Mouse (Mus musculus): ENCODE measurements around the gene Agtr1a.

Agtr1a gene

DNA sequence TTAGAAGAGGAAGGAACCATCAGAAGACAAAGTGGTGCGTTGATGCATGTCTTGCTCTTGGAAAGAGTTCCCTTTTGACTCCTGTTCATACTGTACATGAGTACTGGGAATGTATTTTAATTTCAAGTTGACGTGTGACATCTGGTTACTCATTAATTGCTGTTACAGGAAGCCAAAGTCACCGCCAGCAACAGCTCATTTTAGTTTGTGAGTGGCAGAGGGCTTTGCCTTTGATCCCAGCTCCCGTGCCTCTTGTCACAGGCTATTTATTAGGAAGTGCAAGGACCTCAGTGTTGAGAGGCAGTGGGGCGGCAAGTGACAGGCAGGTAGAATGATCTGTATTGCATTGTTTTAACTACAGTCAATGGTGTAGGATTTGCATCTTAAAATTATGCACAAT, 24.8 kb downstream of the Agtr1a start:
- no peak for DNase-seq (ENCODE audit: extremely low read depth, low read depth, low spot score)

DNA sequence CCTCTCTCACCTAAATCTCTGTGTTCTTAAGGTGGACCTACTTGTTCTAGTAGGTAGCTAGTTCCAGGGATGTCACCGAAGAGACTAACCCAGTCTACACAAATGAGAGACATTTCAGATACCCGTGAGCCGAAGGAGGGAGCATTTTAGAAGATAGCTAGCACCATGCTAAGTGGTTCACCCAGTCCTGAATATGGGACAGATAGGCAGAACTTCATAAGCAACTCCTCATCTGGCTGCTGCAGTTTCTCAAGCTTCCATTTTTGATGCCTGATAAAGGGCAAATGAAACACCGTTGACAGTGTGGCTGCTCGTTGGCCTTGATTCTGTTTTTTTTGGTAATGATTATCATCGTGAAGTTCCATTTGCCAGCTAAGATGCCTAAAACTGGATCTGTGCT, 25.8 kb downstream of the Agtr1a start:
- DNase-seq (ENCODE audit: extremely low read depth, low read depth, low spot score), result no peak

DNA sequence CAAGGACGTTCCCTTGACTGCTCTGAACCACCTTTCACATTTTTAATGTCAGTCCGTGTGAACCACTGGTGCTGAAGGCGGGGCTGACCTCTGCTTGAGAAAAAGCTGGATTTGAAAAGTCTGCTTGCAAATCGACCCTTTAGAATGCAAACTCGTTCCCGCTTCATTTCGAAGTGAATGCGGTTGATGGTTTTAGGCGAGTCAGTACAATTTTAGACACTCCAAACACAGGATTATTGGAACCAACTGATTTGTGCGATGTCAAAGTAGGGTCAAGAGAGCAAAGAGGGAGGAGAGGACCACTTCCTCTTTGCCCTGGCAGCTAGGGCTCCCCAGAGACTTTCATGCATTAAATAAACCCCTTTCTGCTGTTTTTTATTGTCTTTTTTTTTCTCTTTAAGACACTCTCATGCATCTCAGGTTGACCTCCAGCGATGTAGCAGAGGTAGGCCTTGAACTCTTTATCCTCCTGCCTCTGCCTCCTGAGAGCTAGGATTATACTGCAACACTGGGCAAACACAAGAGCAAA, 27.9 kb downstream of the Agtr1a start:
- DNase-seq (ENCODE audit: extremely low read depth, low read depth, low spot score), result no peak

DNA sequence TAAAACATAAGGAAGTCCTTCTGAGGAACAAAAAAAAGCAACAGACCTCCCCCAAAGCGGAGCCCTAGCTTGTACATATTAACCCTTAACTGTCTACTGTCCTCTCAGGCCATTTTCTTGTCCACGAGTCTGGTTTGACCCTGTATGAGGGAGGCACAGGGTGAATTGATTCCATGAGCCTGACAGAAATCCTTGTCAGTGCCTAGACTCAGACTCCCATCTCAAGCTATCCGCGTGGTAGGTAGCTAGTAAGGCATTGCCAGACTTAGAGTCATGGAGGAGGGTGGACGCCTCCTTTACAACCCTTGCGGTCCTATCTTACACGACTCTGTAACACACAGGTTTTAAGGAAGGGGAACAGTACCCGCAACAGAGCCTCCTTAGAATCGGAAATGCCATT, 28.5 kb downstream of the Agtr1a start:
- DNase-seq (ENCODE audit: extremely low read depth, low read depth, low spot score), result no peak

- no peak for DNase-seq (ENCODE audit: extremely low read depth, low read depth, low spot score)
These were observed 29.1 kb downstream of the Agtr1a start for GRCm38 (mm10) chr13:30365378-30365777.

DNA sequence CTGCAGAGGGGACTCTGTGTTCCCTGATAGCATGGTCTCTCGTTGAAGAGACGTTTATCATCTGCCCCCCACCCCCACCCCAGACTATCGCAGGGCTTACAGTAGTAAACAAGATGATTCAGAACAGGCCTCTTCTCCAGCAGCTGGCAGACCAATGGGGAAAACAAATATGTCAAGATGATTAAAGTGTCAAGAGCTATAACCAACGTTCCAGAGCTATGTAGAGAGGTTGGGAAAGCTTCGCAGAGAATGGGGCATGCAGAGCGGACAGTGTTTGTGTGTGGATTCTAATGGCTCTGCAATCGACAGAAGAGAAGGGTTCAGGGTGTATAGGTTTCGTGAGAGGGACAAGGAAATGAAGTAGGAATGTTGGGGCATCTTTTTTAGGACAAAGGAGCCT, 31.9 kb downstream of the Agtr1a start:
- DNase-seq (ENCODE audit: extremely low read depth, low read depth, low spot score), result no peak

DNA sequence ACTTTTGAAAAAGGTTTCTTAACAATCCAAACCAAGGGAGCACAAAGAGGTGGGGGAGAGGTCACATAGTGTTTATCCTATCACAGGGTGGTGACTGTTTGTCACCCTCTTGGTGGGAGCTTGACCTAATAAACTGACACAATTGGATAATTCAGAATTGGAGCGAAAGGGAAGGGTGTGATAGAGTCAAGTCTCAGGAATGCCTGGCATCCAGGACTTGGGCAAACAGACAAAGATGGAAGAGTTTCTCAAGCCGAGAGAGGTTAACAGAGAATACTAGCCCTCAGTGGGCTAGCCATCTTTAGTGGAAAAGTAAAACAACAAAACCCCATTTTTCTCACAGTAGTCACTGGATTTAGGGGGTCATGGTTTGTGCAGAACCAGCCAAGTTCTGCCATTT, 32.5 kb downstream of the Agtr1a start:
- no peak for DNase-seq (ENCODE audit: extremely low read depth, low read depth, low spot score)

- DNase-seq (ENCODE audit: extremely low read depth, low read depth, low spot score), result no peak
These were observed 42.6 kb downstream of the Agtr1a start for GRCm38 (mm10) chr13:30378868-30379267.

DNA sequence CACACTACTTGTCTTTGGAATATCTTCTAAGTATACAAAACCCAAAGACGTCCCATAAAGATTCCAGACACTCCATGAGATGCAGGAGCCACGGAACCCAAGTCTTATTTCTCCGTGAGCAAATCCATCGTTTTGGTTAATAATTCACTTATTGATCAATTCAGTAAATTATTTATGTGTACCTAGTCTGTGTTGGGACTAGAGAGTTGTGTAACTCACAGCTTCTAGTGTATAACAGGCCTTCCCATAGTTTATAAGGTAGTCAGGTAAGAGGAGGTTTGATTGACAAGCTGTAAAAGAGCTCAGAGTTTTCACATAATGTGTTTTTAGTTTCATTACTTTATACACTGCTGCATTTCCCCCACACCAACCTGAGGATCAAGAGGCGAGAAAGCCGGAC, 48.9 kb downstream of the Agtr1a start:
- DNase-seq (ENCODE audit: extremely low read depth, low read depth, low spot score), result no peak

DNA sequence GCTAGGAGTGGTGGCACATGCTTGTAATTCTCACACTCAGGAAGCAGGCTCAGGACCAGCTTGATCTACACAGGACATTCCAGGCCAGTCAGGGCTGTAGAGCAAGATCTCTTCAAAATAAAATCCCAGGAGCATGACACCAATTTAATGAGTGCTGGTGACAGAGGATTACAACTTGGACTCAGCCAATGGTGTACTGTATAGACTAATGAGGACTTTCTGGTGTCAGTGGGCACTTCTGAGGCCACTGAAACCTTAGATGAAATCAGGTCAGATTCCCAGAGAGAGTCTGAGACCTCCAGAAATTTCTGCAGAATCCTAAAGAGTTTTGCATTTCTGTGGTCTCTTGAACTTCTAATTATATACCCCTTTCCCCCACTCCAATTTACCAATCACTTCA, 57.9 kb downstream of the Agtr1a start:
- no peak for DNase-seq (ENCODE audit: extremely low read depth, low read depth, low spot score)

DNA sequence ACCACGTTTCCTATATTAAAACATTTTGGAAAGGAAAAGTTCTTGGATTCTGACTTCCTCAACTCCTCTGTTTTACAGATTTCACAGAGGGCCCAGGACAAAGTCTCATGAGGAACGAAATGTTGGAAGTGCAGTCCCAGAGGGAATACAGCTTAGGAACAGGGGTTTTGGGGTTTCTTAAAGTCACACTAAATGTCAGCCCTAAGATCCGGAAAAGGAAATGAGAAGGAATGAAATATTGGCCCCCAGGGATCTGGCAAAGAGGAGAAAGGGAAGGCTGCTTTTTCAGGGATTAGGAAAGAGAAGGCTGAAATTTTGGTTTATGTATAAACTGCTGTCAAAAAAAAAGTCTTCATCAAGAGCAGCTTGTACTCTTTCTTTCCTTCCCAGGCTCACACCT, 60.2 kb downstream of the Agtr1a start:
- DNase-seq (ENCODE audit: extremely low read depth, low read depth, low spot score), result no peak

DNA sequence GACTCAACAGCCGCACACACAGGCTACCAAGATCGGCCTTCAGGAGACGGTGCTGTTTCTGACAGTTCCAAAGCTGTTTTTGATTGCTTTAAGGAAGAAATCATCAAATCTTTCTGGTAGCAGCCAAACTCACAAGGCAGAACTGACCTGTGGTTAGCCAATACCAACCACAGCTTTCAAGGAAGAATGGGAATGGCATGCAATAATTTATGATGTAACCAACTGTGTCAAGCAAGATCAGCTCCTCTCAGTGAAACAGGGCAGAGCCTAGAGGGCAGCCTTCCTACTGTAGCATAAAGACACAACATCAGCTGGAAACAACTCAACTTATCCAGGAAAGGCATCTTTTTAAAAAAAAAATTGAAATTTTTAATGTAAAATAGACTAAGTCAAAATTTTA, 62.6 kb downstream of the Agtr1a start:
- DNase-seq (ENCODE audit: extremely low read depth, low read depth, low spot score), result no peak

DNA sequence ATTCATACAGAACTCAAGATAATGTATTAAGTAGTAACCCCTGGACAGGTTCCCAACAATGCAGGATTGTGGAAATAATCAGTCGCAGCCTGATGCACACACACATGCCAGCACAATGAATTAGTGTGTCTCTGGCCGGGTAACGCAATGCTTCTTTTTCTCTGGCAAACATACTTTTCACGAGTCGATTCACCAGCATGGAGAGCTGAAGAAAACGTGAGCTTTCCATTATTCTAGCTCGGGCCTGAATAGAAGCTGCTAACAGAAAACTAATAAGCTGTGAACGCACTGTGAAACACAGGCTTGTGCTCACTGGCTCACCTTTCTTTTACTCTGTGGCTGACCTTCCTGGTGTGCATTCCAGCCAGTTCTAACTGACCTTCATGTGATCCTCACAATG, 64.4 kb downstream of the Agtr1a start:
- DNase-seq (ENCODE audit: extremely low read depth, low read depth, low spot score), result no peak

- no peak for DNase-seq (ENCODE audit: extremely low read depth, low read depth, low spot score)
These were observed 67.6 kb downstream of the Agtr1a start for GRCm38 (mm10) chr13:30403874-30404273.

DNA sequence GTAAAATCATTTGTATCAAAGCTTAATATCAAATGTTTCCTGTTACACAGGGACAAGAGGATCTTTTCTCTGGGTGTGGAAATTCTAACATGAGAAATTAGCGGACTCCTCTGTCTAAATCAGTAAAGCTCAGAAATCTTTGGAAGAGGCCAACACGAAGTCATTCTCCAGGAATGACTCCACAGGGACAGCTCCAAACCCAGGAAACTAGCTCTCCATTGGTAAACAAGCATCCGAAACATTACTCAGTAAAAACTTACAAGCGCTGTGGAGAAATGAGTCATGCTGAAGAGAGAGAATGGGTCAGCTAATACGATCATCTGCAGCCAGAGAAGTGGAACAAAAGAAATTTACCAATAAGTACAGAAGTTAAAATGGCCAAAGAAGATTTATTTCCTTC, 82.4 kb downstream of the Agtr1a start:
- DNase-seq (ENCODE audit: extremely low read depth, low read depth, low spot score), result no peak

DNA sequence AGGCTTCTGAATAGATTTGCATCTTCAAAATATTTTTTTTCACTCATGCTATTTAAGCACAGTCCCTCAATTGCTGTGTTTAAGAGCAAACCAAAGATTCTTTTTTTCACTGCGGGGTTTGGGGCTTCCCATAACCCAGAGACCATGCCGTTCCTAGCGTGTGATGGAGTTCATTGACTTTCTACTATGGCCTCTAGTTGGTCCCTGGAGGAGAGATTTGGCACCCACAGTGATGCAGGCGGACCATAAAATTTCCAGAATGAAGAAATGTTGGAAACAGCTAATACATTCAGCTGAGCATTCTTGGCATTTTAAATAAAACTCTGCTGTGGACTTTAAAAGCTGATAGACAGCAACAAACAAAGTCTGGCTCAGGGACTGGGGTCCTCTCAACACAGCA, 90.8 kb downstream of the Agtr1a start:
- no peak for DNase-seq (ENCODE audit: extremely low read depth, low read depth, low spot score)

DNA sequence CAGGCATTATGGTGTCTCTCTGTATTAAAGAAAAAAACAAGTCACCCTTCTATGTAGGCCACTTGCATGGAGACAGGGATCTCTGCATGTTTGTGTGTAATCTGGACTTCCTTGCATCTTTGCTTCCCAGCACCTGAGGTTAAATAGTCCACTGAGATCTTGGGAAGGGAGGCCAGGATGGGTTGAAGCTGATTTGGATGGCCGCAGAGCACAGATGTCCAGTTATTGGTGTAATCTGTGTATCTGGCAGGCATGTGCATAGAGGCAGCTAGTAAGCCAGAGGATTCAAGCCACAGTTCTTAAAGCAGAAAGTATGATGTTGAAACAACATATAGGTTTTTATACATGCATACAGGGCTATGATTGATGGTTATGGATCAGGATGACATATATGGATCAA, 91.2 kb downstream of the Agtr1a start:
- DNase-seq (ENCODE audit: extremely low read depth, low read depth, low spot score), result no peak
